Mouse (Mus musculus): ENCODE data around the gene Necap1. TPM values are rescaled to one million over a fixed set of nuclear protein-coding genes. Genes with fewer than 3 reads are reported as not detected.

Gene Necap1
- 10 to 100 TPM; 22.9 to 34.7 TPM for polyA plus RNA-seq (2017; shearing (Covaris generic))

DNA sequence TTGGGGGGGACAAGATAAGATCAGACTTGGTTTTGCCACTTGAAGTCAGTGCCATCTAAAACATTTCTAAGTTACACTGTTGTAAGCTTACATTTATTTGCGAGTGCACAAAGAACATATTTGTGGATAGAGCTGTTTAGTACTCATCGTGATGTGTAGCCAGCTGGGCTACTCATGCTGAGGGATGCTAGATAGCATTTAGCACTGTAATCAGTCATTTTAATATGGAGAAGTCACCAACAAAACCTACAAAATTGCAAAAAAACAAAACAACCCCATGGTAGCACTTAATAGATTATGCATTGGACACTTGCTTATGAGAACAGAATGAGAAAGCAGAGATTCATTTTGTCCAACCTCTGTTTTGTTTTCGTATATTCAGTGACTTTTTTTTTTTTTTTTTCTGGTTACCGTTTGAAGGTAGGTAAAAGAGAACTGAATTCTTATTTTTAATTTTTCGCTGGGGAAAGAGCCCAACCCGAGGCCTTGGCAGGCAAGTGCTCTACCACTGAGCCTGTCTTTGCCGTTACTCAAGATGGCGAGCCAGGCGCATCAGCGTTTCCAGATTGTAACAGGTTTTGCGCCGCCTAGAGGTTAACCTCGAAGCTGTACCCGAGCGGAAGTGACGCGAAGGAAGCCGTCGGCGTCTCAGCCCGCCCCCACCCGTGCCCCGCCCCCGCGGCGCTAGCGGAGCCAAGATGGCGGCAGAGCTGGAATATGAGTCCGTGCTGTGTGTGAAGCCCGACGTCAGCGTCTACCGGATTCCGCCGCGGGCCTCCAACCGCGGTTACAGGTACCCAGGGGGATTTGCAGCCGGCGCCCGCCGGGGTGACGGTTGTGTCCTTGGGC lies at the start of gene Necap1:
Gene Necap1, plus strand, starts transcription at position 604 of the 849 bp plus-strand sequence.

DNA sequence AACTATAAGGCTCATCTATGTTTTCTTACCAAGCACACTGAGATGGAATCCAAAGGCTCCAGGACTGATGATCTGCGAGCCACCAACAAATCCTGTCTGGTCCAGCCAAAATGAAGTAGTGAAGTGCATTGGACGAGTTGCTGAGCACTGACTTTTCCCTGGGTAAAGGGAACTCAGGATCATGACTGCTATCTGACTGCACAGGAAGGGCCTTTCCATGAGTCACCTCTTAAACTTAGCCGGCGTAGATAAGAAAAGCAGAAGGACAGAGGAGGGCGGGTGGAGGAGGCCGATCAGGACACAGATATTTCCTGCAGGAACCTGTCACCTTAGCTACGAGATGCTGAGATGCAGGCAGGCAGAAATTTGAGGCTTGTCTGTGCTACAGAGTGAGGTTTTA lies 18.3 kb upstream of the Necap1 start, which contains the start of gene C3ar1:
Gene C3ar1, minus strand, starts transcription at position 207 of the 400 bp plus-strand sequence.

DNA sequence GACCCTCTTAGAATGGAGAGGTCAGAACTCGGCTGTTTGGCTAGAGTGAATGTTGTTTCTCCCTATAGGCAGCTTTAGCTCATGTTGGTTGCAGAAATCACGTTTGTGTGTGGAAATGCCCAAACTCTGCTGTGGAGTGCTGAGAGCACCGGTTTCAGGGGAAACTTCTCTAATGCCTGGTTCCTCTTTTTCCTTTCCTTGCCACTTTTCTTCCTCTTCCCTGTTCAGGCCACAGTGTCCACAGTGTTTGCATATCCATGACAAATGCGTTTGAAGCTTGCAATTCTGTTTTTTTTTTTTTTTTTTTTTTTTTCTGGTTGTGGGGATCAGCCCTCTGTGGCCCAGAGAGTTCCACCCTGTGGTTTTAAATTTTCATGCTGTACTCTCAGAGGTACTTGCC lies 47.2 kb downstream of the Necap1 start, which contains the start of gene Clec4a1:
Gene Clec4a1, plus strand, starts transcription at position 398 of the 400 bp plus-strand sequence.

Other genes starting within 250 kb of the Necap1 start
- not detected for gene Dppa3, start 248.1 kb upstream of the Necap1 start, polyA plus RNA-seq (2017; shearing (Covaris generic))
- gene Nanog, start 167.0 kb upstream of the Necap1 start, polyA plus RNA-seq (2017; shearing (Covaris generic)), result under 1 TPM; 0.11 to 0.23 TPM
- 10 to 100 TPM; 46.6 to 85.9 TPM for gene Slc2a3, start 72.8 kb upstream of the Necap1 start, polyA plus RNA-seq (2017; shearing (Covaris generic))
- gene Foxj2, start 54.6 kb upstream of the Necap1 start, polyA plus RNA-seq (2017; shearing (Covaris generic)), result 10 to 100 TPM; 36.6 to 36.7 TPM
- under 1 TPM in 1 of 2 experiments, not detected in 1; 0.30 TPM for gene C3ar1, start 18.3 kb upstream of the Necap1 start, polyA plus RNA-seq (2017; shearing (Covaris generic))
- gene Clec4a1, start 47.4 kb downstream of the Necap1 start, polyA plus RNA-seq (2017; shearing (Covaris generic)), result under 1 TPM; 0.27 to 0.95 TPM
- gene Clec4a3, start 78.0 kb downstream of the Necap1 start, polyA plus RNA-seq (2017; shearing (Covaris generic)), result 1 to 10 TPM in 1 of 2 experiments, not detected in 1; 1.1 TPM
- gene Clec4a4, start 115.9 kb downstream of the Necap1 start, polyA plus RNA-seq (2017; shearing (Covaris generic)), result not detected
- gene Clec4b1, start 175.5 kb downstream of the Necap1 start, polyA plus RNA-seq (2017; shearing (Covaris generic)), result not detected
- under 1 TPM in 1 of 2 experiments, not detected in 1; 0.76 TPM for gene Clec4a2, start 232.0 kb downstream of the Necap1 start, polyA plus RNA-seq (2017; shearing (Covaris generic))